1 mouse cellular context compared by ENCODE assay signal in the genomic region with DNA sequence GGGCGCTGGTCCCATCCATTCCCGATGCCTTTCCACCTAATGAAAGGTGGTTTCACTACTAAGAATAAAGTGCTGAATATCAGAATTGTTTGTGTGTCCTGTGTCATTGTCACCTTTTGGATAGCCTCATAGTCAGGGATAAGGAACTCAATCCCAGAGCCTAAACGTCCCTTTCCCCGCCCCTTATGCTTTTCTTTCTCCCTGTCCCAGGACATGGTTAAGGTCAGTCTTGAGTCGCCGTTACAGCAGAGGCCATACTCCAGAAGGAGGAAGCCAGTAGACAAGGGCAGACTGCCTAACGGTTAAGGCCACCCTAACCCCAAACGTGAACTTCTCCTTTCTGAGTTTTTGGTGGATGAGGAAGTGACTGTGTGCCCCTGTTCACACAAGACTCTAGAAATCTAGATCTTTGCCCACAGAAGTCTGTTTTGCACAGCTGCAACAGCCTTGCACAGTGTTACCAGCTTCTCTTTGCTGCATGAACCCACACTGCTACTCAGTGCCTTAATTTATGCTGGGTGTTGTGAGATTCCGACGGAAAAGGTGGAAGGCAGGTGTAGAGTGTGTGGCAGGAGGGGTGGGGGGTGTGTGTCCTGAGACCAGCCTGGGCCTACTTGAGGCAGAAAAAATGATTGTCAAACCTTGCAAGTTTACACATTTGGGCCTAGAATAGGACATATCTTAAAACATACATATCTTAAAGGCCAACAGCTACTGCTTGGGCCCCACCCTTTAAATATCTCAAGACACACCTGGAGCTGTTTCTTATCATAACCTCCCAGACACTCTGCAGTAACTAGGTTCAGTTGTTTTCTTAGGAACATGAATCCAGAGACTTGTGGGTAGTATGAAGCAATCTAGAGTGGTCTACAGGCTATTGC.
TF ChIP-seq lines count a peak whose summit lies in the region.

No protein-coding gene starts in this region.

TF ChIP-seq in MEL, 35 proteins besides CTCF, POLR2A, EP300 and RAD21:
- TF ChIP-seq ZC3H11A (IDR thresholded peaks at IDR 0.05; ENCODE audit: low read depth, low read length), result no peak
- TF ChIP-seq USF2 (IDR thresholded peaks at IDR 0.05; ENCODE audit: borderline replicate concordance in 1 of 2, insufficient read depth in 1 of 2, low read depth in 1 of 2, low read length in 2 of 2), result no peak
- peak; percentile 57 for TF ChIP-seq MXI1 (IDR thresholded peaks at IDR 0.05; ENCODE audit: low read depth, low read length)
- peak; percentile 97 for TF ChIP-seq ETS1 (IDR thresholded peaks at IDR 0.05; ENCODE audit: low read depth, low read length)
- peak; percentile 61; the same call in 1 of the 2 replicates for TF ChIP-seq BHLHE40 (IDR thresholded peaks at IDR 0.05; ENCODE audit: borderline replicate concordance, low read depth, low read length)
- TF ChIP-seq GATA1 (IDR thresholded peaks at IDR 0.05; ENCODE audit: low read depth, low read length), result peak; percentile 99
- no peak for TF ChIP-seq USF1 (IDR thresholded peaks at IDR 0.05; ENCODE audit: low read depth, low read length)
- TF ChIP-seq MEF2A (IDR thresholded peaks at IDR 0.05; ENCODE audit: extremely low read depth, insufficient replicate concordance, low read depth, low read length, poor library complexity, severe bottlenecking), result peak; percentile 75; the same call in 1 of the 2 replicates
- TF ChIP-seq POLR2AphosphoS2 (IDR thresholded peaks at IDR 0.05; ENCODE audit: low read length), result peak; percentile 99
- peak; percentile 91 for TF ChIP-seq MAZ (IDR thresholded peaks at IDR 0.05; ENCODE audit: low read depth, low read length)
- peak; percentile 89 for TF ChIP-seq SIN3A (IDR thresholded peaks at IDR 0.05; ENCODE audit: low read length)
- TF ChIP-seq RCOR1 (IDR thresholded peaks at IDR 0.05; ENCODE audit: low read depth, low read length), result peak; percentile 91
- peak; percentile 82 for TF ChIP-seq MAFK (IDR thresholded peaks at IDR 0.05; ENCODE audit: borderline replicate concordance, low read depth, low read length)
- peak; percentile 83 for TF ChIP-seq POLR2AphosphoS5 (IDR thresholded peaks at IDR 0.05; ENCODE audit: borderline replicate concordance, low read depth, low read length)
- peak; percentile 85 for TF ChIP-seq ZMIZ1 (IDR thresholded peaks at IDR 0.05; ENCODE audit: low read depth, low read length)
- peak; percentile 92 for TF ChIP-seq CHD1 (IDR thresholded peaks at IDR 0.05; ENCODE audit: low read depth, low read length)
- peak; percentile 33; the same call in 1 of the 2 replicates for TF ChIP-seq MAX (IDR thresholded peaks at IDR 0.05; ENCODE audit: low read length)
- TF ChIP-seq CHD2 (IDR thresholded peaks at IDR 0.05; ENCODE audit: low read length), result peak; percentile 81
- TF ChIP-seq ZKSCAN1 (IDR thresholded peaks at IDR 0.05; ENCODE audit: low read depth, low read length), result no peak
- peak; percentile 88 for TF ChIP-seq MYB (IDR thresholded peaks at IDR 0.05; ENCODE audit: low read depth, low read length)
- TF ChIP-seq E2F4 (IDR thresholded peaks at IDR 0.05; ENCODE audit: borderline replicate concordance, low read depth, low read length), result no peak
- TF ChIP-seq UBTF (IDR thresholded peaks at IDR 0.05; ENCODE audit: borderline replicate concordance, insufficient read depth, low read depth, low read length), result 0 out of 2 replicates have a peak, but pooled peaks have one; percentile 47
- TF ChIP-seq SMC3 (IDR thresholded peaks at IDR 0.05; ENCODE audit: low read depth, low read length), result 0 out of 2 replicates have a peak, but pooled peaks have one; percentile 23
- TF ChIP-seq TCF12 (IDR thresholded peaks at IDR 0.05; ENCODE audit: low read depth, low read length), result peak; percentile 100
- TF ChIP-seq TBP (IDR thresholded peaks at IDR 0.05; ENCODE audit: low read depth, low read length), result peak; percentile 54; the same call in 1 of the 2 replicates
- no peak; the same call in 1 of the 2 replicates for TF ChIP-seq KAT2A (conservative IDR thresholded peaks at IDR 0.05; ENCODE audit: low read depth, low read length)
- no peak for TF ChIP-seq NRF1 (IDR thresholded peaks at IDR 0.05; ENCODE audit: insufficient read depth, low read depth, low read length, poor library complexity, severe bottlenecking)
- TF ChIP-seq NELFE (IDR thresholded peaks at IDR 0.05; ENCODE audit: low read depth, low read length), result peak; percentile 41
- TF ChIP-seq ZNF384 (IDR thresholded peaks at IDR 0.05; ENCODE audit: low read depth, low read length), result peak; percentile 72
- peak; percentile 100 for TF ChIP-seq TAL1 (IDR thresholded peaks at IDR 0.05; ENCODE audit: low read length)
- peak; percentile 52; the same call in 1 of the 2 replicates for TF ChIP-seq MYC (IDR thresholded peaks at IDR 0.05; ENCODE audit: low read depth, low read length)
- peak; percentile 32; the same call in 1 of the 2 replicates for TF ChIP-seq JUND (IDR thresholded peaks at IDR 0.05; ENCODE audit: low read depth, low read length)
- TF ChIP-seq GABPA (IDR thresholded peaks at IDR 0.05; ENCODE audit: low read depth, low read length), result no peak
- peak; percentile 58; the same call in 1 of the 2 replicates for TF ChIP-seq HCFC1 (IDR thresholded peaks at IDR 0.05; ENCODE audit: low read depth, low read length)
- TF ChIP-seq ELF1 (IDR thresholded peaks at IDR 0.05; ENCODE audit: low read depth, low read length), result peak; percentile 71; the same call in 1 of the 2 replicates
TF ChIP-seq in MEL: peak in this region for 27.
